Mouse (Mus musculus) E14TG2a.4 (cell line): ENCODE measurements around the gene Sestd1.

Experiments
- CTCF ChIP-seq: conservative IDR thresholded peaks from 2 replicates; pipeline ENCODE4 v1.5.1; 2014; ENCODE audit warnings: low read length
- NANOG ChIP-seq: IDR thresholded peaks from 2 replicates; pipeline ENCODE4 v1.6.1; 2014; ENCODE audit warnings: borderline replicate concordance, low read length, mixed read lengths

DNA sequence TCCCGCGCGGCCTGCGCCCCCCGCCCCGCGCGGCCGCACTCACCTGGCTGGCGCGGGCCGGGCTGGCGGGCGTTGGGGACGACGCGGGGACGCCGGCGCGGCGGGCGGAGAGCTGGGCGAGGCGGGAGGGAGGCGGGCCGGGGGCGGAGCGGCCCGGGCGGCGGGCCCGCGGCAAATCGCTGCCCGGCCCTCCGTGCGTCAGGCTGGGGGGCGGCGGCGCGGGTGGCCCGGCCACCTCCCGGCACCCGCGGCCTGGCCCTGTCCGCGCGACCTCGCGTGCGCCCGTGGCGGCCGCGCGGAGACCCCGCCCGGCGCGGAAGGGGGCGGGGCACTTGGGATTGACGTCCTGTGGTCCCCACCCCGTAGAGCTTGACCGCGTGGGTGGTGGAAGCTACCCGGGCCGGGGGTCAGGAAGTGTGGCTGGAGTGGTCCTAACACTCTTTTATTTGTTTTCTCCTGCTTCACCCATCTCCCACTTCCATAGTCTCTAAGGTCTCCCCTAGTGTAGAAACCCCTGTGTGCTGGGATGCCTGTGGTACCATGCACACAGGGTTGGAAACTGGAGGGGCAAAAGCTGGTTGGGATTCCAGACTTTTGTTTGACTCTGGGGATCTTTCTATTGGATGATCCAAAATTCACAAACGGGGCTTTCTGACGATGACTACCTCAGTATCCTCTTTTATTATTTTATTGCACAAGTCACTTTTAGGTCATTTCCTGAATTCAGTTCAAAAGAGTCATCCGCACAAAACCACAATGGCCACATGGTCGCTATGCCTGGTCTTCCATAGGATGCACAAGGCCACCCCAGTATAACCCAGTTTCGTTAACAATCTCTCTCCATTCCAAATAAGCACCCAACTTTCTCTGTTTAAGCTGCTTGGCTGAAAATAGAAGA, at the start of gene Sestd1:
- no peak for TF ChIP-seq CTCF
- no peak for TF ChIP-seq NANOG
